Mouse (Mus musculus): Measurements from ENCODE around the gene Hmg20b. TPM values are rescaled to one million over a fixed set of nuclear protein-coding genes. Genes with fewer than 3 reads are reported as not detected.

The Hmg20b gene
- polyA plus RNA-seq, 1 experiment from 2014 or later, result 86.5 TPM

- Histone ChIP-seq H3K27me3 (ENCODE audit: control insufficient read depth, insufficient read depth, low read length) (no peaks in the 10 kb centered on the region), H3K9ac (ENCODE audit: low read length) (no peak overlapping the region), H3K9me3 (replicated peaks; ENCODE audit: control insufficient read depth, low read length) (no peaks in the 10 kb centered on the region), H3K4me1 (ENCODE audit: control insufficient read depth, insufficient read depth, low read length) (peaks cover 45% of the 10 kb centered on the region), H3K4me3 (ENCODE audit: low read length) (no peak overlapping the region), H3K27ac (ENCODE audit: low read length) (no peak overlapping the region), H3K36me3 (ENCODE audit: control insufficient read depth, insufficient read depth) (peaks cover 43% of the 10 kb centered on the region), H3K4me2 (ENCODE audit: low read depth, low read length) (no peak overlapping the region)
- WGBS, result 90% methylated on average over 18 of the region's 18 CpGs
- no peak for ATAC-seq (replicated peaks; ENCODE audit: extremely low read depth, insufficient read depth, low FRiP score)
Observed at GRCm38 (mm10) chr10:81325781-81326180, 24.5 kb downstream of the Hmg20b start.

- H3K4me2 ChIP-seq (ENCODE audit: low read depth, low read length), result no peak overlapping the region
- no peak overlapping the region for H3K4me3 ChIP-seq (ENCODE audit: low read length)
- no peaks in the 10 kb centered on the region for H3K27me3 ChIP-seq (ENCODE audit: control insufficient read depth, insufficient read depth, low read length)
- no peaks in the 10 kb centered on the region for H3K9me3 ChIP-seq (replicated peaks; ENCODE audit: control insufficient read depth, low read length)
- H3K27ac ChIP-seq (ENCODE audit: low read length), result no peak overlapping the region
- ATAC-seq (replicated peaks; ENCODE audit: extremely low read depth, insufficient read depth, low FRiP score), result no peak
- peaks cover 43% of the 10 kb centered on the region for H3K36me3 ChIP-seq (ENCODE audit: control insufficient read depth, insufficient read depth)
- H3K9ac ChIP-seq (ENCODE audit: low read length), result no peak overlapping the region
- WGBS, result 94% methylated on average over 21 of the region's 21 CpGs
- peaks cover 39% of the 10 kb centered on the region for H3K4me1 ChIP-seq (ENCODE audit: control insufficient read depth, insufficient read depth, low read length)
Observed at GRCm38 (mm10) chr10:81325176-81325575, 25.1 kb downstream of the Hmg20b start.

- Histone ChIP-seq H3K36me3 (ENCODE audit: control insufficient read depth, insufficient read depth) (peaks cover 43% of the 10 kb centered on the region), H3K9me3 (replicated peaks; ENCODE audit: control insufficient read depth, low read length) (no peaks in the 10 kb centered on the region), H3K9ac (ENCODE audit: low read length) (no peak overlapping the region), H3K27ac (ENCODE audit: low read length) (no peak overlapping the region), H3K4me2 (ENCODE audit: low read depth, low read length) (no peak overlapping the region), H3K27me3 (ENCODE audit: control insufficient read depth, insufficient read depth, low read length) (no peaks in the 10 kb centered on the region), H3K4me1 (ENCODE audit: control insufficient read depth, insufficient read depth, low read length) (peaks cover 35% of the 10 kb centered on the region), H3K4me3 (ENCODE audit: low read length) (no peak overlapping the region)
- WGBS, result 92% methylated on average over 18 of the region's 18 CpGs
- no peak for ATAC-seq (replicated peaks; ENCODE audit: extremely low read depth, insufficient read depth, low FRiP score)
Observed at GRCm38 (mm10) chr10:81323791-81324530, 26.3 kb downstream of the Hmg20b start.

- Histone ChIP-seq H3K27me3 (ENCODE audit: control insufficient read depth, insufficient read depth, low read length) (no peaks in the 10 kb centered on the region), H3K9ac (ENCODE audit: low read length) (no peak overlapping the region), H3K27ac (ENCODE audit: low read length) (no peak overlapping the region), H3K4me1 (ENCODE audit: control insufficient read depth, insufficient read depth, low read length) (peaks cover 28% of the 10 kb centered on the region), H3K36me3 (ENCODE audit: control insufficient read depth, insufficient read depth) (peaks cover 43% of the 10 kb centered on the region), H3K9me3 (replicated peaks; ENCODE audit: control insufficient read depth, low read length) (no peaks in the 10 kb centered on the region), H3K4me3 (ENCODE audit: low read length) (no peak overlapping the region), H3K4me2 (ENCODE audit: low read depth, low read length) (no peak overlapping the region)
- 91% methylated on average over 23 of the region's 23 CpGs for WGBS
- ATAC-seq (replicated peaks; ENCODE audit: extremely low read depth, insufficient read depth, low FRiP score), result no peak
Observed at GRCm38 (mm10) chr10:81323141-81323775, 27.0 kb downstream of the Hmg20b start.

- H3K27me3 ChIP-seq (ENCODE audit: control insufficient read depth, insufficient read depth, low read length), result no peaks in the 10 kb centered on the region
- no peak overlapping the region for H3K4me2 ChIP-seq (ENCODE audit: low read depth, low read length)
- no peak for ATAC-seq (replicated peaks; ENCODE audit: extremely low read depth, insufficient read depth, low FRiP score)
- WGBS, result 93% methylated on average over 27 of the region's 27 CpGs
- H3K36me3 ChIP-seq (ENCODE audit: control insufficient read depth, insufficient read depth), result peaks cover 43% of the 10 kb centered on the region
- no peak overlapping the region for H3K4me3 ChIP-seq (ENCODE audit: low read length)
- H3K4me1 ChIP-seq (ENCODE audit: control insufficient read depth, insufficient read depth, low read length), result peaks cover 23% of the 10 kb centered on the region
- H3K9ac ChIP-seq (ENCODE audit: low read length), result no peak overlapping the region
- H3K27ac ChIP-seq (ENCODE audit: low read length), result no peak overlapping the region
- no peaks in the 10 kb centered on the region for H3K9me3 ChIP-seq (replicated peaks; ENCODE audit: control insufficient read depth, low read length)
Observed at GRCm38 (mm10) chr10:81322444-81322843, 27.8 kb downstream of the Hmg20b start.

- no peaks in the 10 kb centered on the region for H3K27me3 ChIP-seq (ENCODE audit: control insufficient read depth, insufficient read depth, low read length)
- peak overlapping the region; percentile 90 for H3K4me3 ChIP-seq (ENCODE audit: low read length)
- H3K4me2 ChIP-seq (ENCODE audit: low read depth, low read length), result peak overlapping the region; percentile 91
- no peaks in the 10 kb centered on the region for H3K9me3 ChIP-seq (replicated peaks; ENCODE audit: control insufficient read depth, low read length)
- 2% methylated on average over 20 of the region's 20 CpGs for WGBS
- ATAC-seq (replicated peaks; ENCODE audit: extremely low read depth, insufficient read depth, low FRiP score), result no peak
- H3K4me1 ChIP-seq (ENCODE audit: control insufficient read depth, insufficient read depth, low read length), result peaks cover 26% of the 10 kb centered on the region
- peak overlapping the region; percentile 94 for H3K9ac ChIP-seq (ENCODE audit: low read length)
- H3K36me3 ChIP-seq (ENCODE audit: control insufficient read depth, insufficient read depth), result peaks cover 37% of the 10 kb centered on the region
- H3K27ac ChIP-seq (ENCODE audit: low read length), result peak overlapping the region; percentile 93
Observed at GRCm38 (mm10) chr10:81321436-81321835, 28.8 kb downstream of the Hmg20b start.

- peak within 1 kb of the TSS; percentile 94 for H3K9ac ChIP-seq (ENCODE audit: low read length)
- WGBS, result under 1% methylated on average over 68 of the region's 68 CpGs
- no peaks in the 10 kb centered on the region for H3K9me3 ChIP-seq (replicated peaks; ENCODE audit: control insufficient read depth, low read length)
- H3K27me3 ChIP-seq (ENCODE audit: control insufficient read depth, insufficient read depth, low read length), result no peaks in the 10 kb centered on the region
- peaks cover 32% of the 10 kb centered on the region for H3K36me3 ChIP-seq (ENCODE audit: control insufficient read depth, insufficient read depth)
- peak within 1 kb of the TSS; percentile 90 for H3K4me3 ChIP-seq (ENCODE audit: low read length)
- H3K4me2 ChIP-seq (ENCODE audit: low read depth, low read length), result peak within 1 kb of the TSS; percentile 91
- peak; percentile 93 for ATAC-seq (replicated peaks; ENCODE audit: extremely low read depth, insufficient read depth, low FRiP score)
- H3K4me1 ChIP-seq (ENCODE audit: control insufficient read depth, insufficient read depth, low read length), result peaks cover 24% of the 10 kb centered on the region
- peak within 1 kb of the TSS; percentile 93 for H3K27ac ChIP-seq (ENCODE audit: low read length)
Observed at GRCm38 (mm10) chr10:81320550-81321347, 29.5 kb downstream of the Hmg20b start, which contains the start of gene Cactin. Gene Cactin (plus strand): TSS chr10:81321103.

GRCm38 (mm10) chr10:81319741-81320549 is 30.3 kb downstream of the Hmg20b start:
- H3K9ac ChIP-seq (ENCODE audit: low read length), result peak overlapping the region; percentile 76
- H3K27ac ChIP-seq (ENCODE audit: low read length), result peak overlapping the region; percentile 92
- no peak for ATAC-seq (replicated peaks; ENCODE audit: extremely low read depth, insufficient read depth, low FRiP score)
- no peaks in the 10 kb centered on the region for H3K27me3 ChIP-seq (ENCODE audit: control insufficient read depth, insufficient read depth, low read length)
- H3K4me1 ChIP-seq (ENCODE audit: control insufficient read depth, insufficient read depth, low read length), result peaks cover 24% of the 10 kb centered on the region
- H3K4me3 ChIP-seq (ENCODE audit: low read length), result peak overlapping the region; percentile 63
- peaks cover 32% of the 10 kb centered on the region for H3K36me3 ChIP-seq (ENCODE audit: control insufficient read depth, insufficient read depth)
- no peaks in the 10 kb centered on the region for H3K9me3 ChIP-seq (replicated peaks; ENCODE audit: control insufficient read depth, low read length)
- peak overlapping the region; percentile 76 for H3K4me2 ChIP-seq (ENCODE audit: low read depth, low read length)
- WGBS, result 1% methylated on average over 38 of the region's 38 CpGs
